Mouse (Mus musculus): Measurements from ENCODE around the gene Rab8b.
"Not testable (repeated sequence)": the region's sequence is repeated elsewhere in the genome, so short reads cannot be mapped to it uniquely, and the experiment has no call there.

Rab8b gene

GRCm38 (mm10) chr9:66886818-66887217 lies 32.7 kb downstream of the Rab8b start:
- DNase-seq, result no peak

GRCm38 (mm10) chr9:66886366-66886765 lies 33.1 kb downstream of the Rab8b start:
- DNase-seq, result no peak

- DNase-seq, result no peak
These were observed 34.9 kb downstream of the Rab8b start for GRCm38 (mm10) chr9:66884609-66885008.

GRCm38 (mm10) chr9:66883500-66883899 lies 36.0 kb downstream of the Rab8b start:
- DNase-seq, result no peak

- DNase-seq, result peak; percentile 22 to 29
These were observed 37.1 kb downstream of the Rab8b start for GRCm38 (mm10) chr9:66882406-66882821.

GRCm38 (mm10) chr9:66881858-66882257 lies 37.6 kb downstream of the Rab8b start:
- no peak for DNase-seq

GRCm38 (mm10) chr9:66880752-66881151 lies 38.7 kb downstream of the Rab8b start:
- DNase-seq, result no peak

- DNase-seq, result no peak
These were observed 40.0 kb downstream of the Rab8b start for GRCm38 (mm10) chr9:66879486-66879885.

GRCm38 (mm10) chr9:66878899-66879298 lies 40.6 kb downstream of the Rab8b start:
- DNase-seq, result no peak

- peak; percentile 51 to 76 for DNase-seq
These were observed 42.9 kb downstream of the Rab8b start for GRCm38 (mm10) chr9:66876577-66876976.

- DNase-seq, result no peak
These were observed 45.2 kb downstream of the Rab8b start for GRCm38 (mm10) chr9:66874297-66874696.

GRCm38 (mm10) chr9:66873531-66873930 lies 46.0 kb downstream of the Rab8b start:
- no peak for DNase-seq

- not testable (repeated sequence) for DNase-seq
These were observed 46.5 kb downstream of the Rab8b start for GRCm38 (mm10) chr9:66873009-66873408.

- peak; percentile 63 to 79 for DNase-seq
These were observed 47.3 kb downstream of the Rab8b start for GRCm38 (mm10) chr9:66872015-66872727.

GRCm38 (mm10) chr9:66864708-66865107 lies 54.8 kb downstream of the Rab8b start:
- DNase-seq, result no peak

- DNase-seq, result no peak
These were observed 56.0 kb downstream of the Rab8b start for GRCm38 (mm10) chr9:66863456-66863855.

GRCm38 (mm10) chr9:66862202-66862601 lies 57.3 kb downstream of the Rab8b start:
- DNase-seq, result no peak

- no peak for DNase-seq
These were observed 58.3 kb downstream of the Rab8b start for GRCm38 (mm10) chr9:66861104-66861767.

- DNase-seq, result no peak
These were observed 60.0 kb downstream of the Rab8b start for GRCm38 (mm10) chr9:66859523-66859922.

GRCm38 (mm10) chr9:66855865-66856264 lies 63.6 kb downstream of the Rab8b start:
- DNase-seq, result no peak

- DNase-seq, result no peak
These were observed 66.9 kb downstream of the Rab8b start for GRCm38 (mm10) chr9:66852592-66852991.

- DNase-seq, result no peak
These were observed 68.5 kb downstream of the Rab8b start for GRCm38 (mm10) chr9:66850966-66851365.

- no peak for DNase-seq
These were observed 72.7 kb downstream of the Rab8b start for GRCm38 (mm10) chr9:66846822-66847221.

GRCm38 (mm10) chr9:66835097-66835480 lies 84.4 kb downstream of the Rab8b start:
- DNase-seq, result peak in 1 of 2 experiments; percentile 74
